Mouse (Mus musculus) ES-Bruce4 (cell line): Measurements from ENCODE around the gene Gaa.

Experiments
- CTCF ChIP-seq: IDR thresholded peaks from one replicate; pipeline ENCODE4 v1.8.1; 2011; ENCODE audit warnings: low read depth, low read length
- POLR2A ChIP-seq: IDR thresholded peaks from one replicate; pipeline ENCODE4 v1.8.1; 2011; ENCODE audit warnings: low read length; ENCODE audit not compliant: insufficient read depth

GRCm38 (mm10) chr11:119322521-119322920 lies 54.8 kb downstream of the Gaa start:
- no peak for TF ChIP-seq CTCF
- no peak for TF ChIP-seq POLR2A
